Mouse (Mus musculus) left cerebral cortex, adult 2 months (tissue): Measurements from ENCODE around the gene Commd3. TPM values are rescaled to one million over a fixed set of nuclear protein-coding genes. Genes with fewer than 3 reads are reported as not detected.
A peak's percentile ranks its signal among the peaks of the same experiment; 100 is the strongest.

Source experiments
- DNase-seq, 2 experiments: peaks; one replicate each; pipeline ENCODE4 v3.0.0; 2021 to 2022; ENCODE audit warnings: low spot score in 2 of 2, mixed read lengths in 1 of 2; ENCODE audit errors: extremely low spot score in 1 of 2
- H3K27ac ChIP-seq: fragments of 200-600 bp; 2 replicates; pipeline ENCODE4 v1.8.1; 2022
- H3K4me3 ChIP-seq: fragments of 200-600 bp; 2 replicates; pipeline ENCODE4 v1.8.1; 2022
- CTCF ChIP-seq: fragments of 200-600 bp; IDR thresholded peaks from 2 replicates; pipeline ENCODE4 v1.8.1; 2022; ENCODE audit warnings: antibody characterized with exemption, mild to moderate bottlenecking, moderate library complexity
- intact Hi-C: fragments of 180-260 bp; cut with DNase I; formaldehyde crosslinking; loops from one replicate; pipeline ENCODE4 v1.15.1; 2025
- total RNA-seq, 2 experiments: library from RNA; stranded (reverse); gene quantifications; 2 replicates each; pipeline ENCODE4 v1.2.3; 2021

Gene Commd3
- total RNA-seq, 2 experiments from 2014 or later = 80.5 to 89.2 TPM

- DNase-seq = no peak
- TF ChIP-seq CTCF = no peak
- Histone ChIP-seq H3K4me3 (peak overlapping the region; percentile 80), H3K27ac (peak overlapping the region; percentile 81)
- intact Hi-C loops = loop anchor here (2.0 to 10.0 kb wide), 9 partner anchors 15 to 979 kb away; partner anchors contain the start of genes 4930426L09Rik, Otud1 and Pip4k2a
Measured at GRCm38 (mm10) chr2:18675681-18676456, 3.7 kb downstream of the Commd3 start.

GRCm38 (mm10) chr2:18676457-18676935, 4.3 kb downstream of the Commd3 start:
- intact Hi-C loops = loop anchor here (2.0 to 10.0 kb wide), 9 partner anchors 14 to 978 kb away; partner anchors contain the start of genes 4930426L09Rik, Otud1 and Pip4k2a
- peak overlapping the region; percentile 97 for H3K27ac ChIP-seq
- peak; percentile 72 to 82 for DNase-seq
- peak overlapping the region; percentile 80 for H3K4me3 ChIP-seq
- TF ChIP-seq CTCF = no peak; the same call in 1 of the 2 replicates

- H3K27ac ChIP-seq = peak within 1 kb of the TSS; percentile 97
- intact Hi-C loops = loop anchor here (2.0 to 10.0 kb wide), 9 partner anchors 14 to 978 kb away; partner anchors contain the start of genes 4930426L09Rik, Otud1 and Pip4k2a
- no peak for TF ChIP-seq CTCF
- DNase-seq = peak; percentile 59 to 67
- peak within 1 kb of the TSS; percentile 80 for H3K4me3 ChIP-seq
Measured at GRCm38 (mm10) chr2:18676936-18677491, 4.8 kb downstream of the Commd3 start, which contains the start of gene Bmi1. Gene Bmi1 (plus strand): TSS chr2:18677018.

- peak; percentile 43 to 50 for DNase-seq
- Histone ChIP-seq H3K27ac (peak overlapping the region; percentile 45; the same call in 1 of the 2 replicates), H3K4me3 (peak overlapping the region; percentile 80)
- no peak for TF ChIP-seq CTCF
- intact Hi-C loops = loop anchor here (2.0 to 10.0 kb wide), 9 partner anchors 13 to 977 kb away; partner anchors contain the start of genes 4930426L09Rik, Otud1 and Pip4k2a
Measured at GRCm38 (mm10) chr2:18677631-18678471, 5.7 kb downstream of the Commd3 start.

GRCm38 (mm10) chr2:18679701-18680100, 7.5 kb downstream of the Commd3 start:
- H3K27ac ChIP-seq = no peak overlapping the region
- TF ChIP-seq CTCF = no peak
- intact Hi-C loops = loop anchor here (5.0 to 10.0 kb wide), 7 partner anchors 92 to 975 kb away; partner anchors contain the start of genes 4930426L09Rik, Otud1 and Pip4k2a
- DNase-seq = no peak
- H3K4me3 ChIP-seq = no peak overlapping the region

- intact Hi-C loops = no loop called here
- Histone ChIP-seq H3K4me3 (peak overlapping the region; percentile 37), H3K27ac (no peak overlapping the region)
- TF ChIP-seq CTCF = no peak
- no peak for DNase-seq
Measured at GRCm38 (mm10) chr2:18680501-18680900, 8.3 kb downstream of the Commd3 start.

- intact Hi-C loops = no loop called here
- peak; percentile 53 to 66 for DNase-seq
- no peak for TF ChIP-seq CTCF
Measured at GRCm38 (mm10) chr2:18680961-18681360, 8.8 kb downstream of the Commd3 start.

GRCm38 (mm10) chr2:18684062-18684461, 11.9 kb downstream of the Commd3 start:
- no peak for DNase-seq
- H3K27ac ChIP-seq = no peak overlapping the region
- intact Hi-C loops = no loop called here
- no peak for TF ChIP-seq CTCF
- no peak overlapping the region for H3K4me3 ChIP-seq

More at GRCm38 (mm10) chr2:18680961-18681360, 8.8 kb downstream of the Commd3 start:
- Histone ChIP-seq H3K4me3 (peak overlapping the region; percentile 37), H3K27ac (no peak overlapping the region)

GRCm38 (mm10) chr2:18686386-18686785, 14.2 kb downstream of the Commd3 start:
- Histone ChIP-seq H3K27ac (no peak overlapping the region), H3K4me3 (no peak overlapping the region)
- DNase-seq = no peak
- intact Hi-C loops = no loop called here
- TF ChIP-seq CTCF = no peak

- Histone ChIP-seq H3K4me3 (no peak overlapping the region), H3K27ac (no peak overlapping the region)
- TF ChIP-seq CTCF = no peak
- no peak for DNase-seq
- intact Hi-C loops = no loop called here
Measured at GRCm38 (mm10) chr2:18686826-18687519, 14.8 kb downstream of the Commd3 start.
